Mouse (Mus musculus) testis, adult 2 months (tissue): ENCODE measurements around the gene Tanc1.

Source experiments
- CTCF ChIP-seq: fragments of 200-500 bp; IDR thresholded peaks from 2 replicates; pipeline ENCODE4 v1.5.1; 2012; ENCODE audit warnings: low read depth, mild to moderate bottlenecking, inconsistent platforms, low read length, moderate library complexity; ENCODE audit not compliant: control insufficient read depth, insufficient read depth, insufficient replicate concordance
- POLR2A ChIP-seq: fragments of 200-500 bp; IDR thresholded peaks from 2 replicates; pipeline ENCODE4 v1.6.1; 2012; ENCODE audit warnings: low read depth, mild to moderate bottlenecking, inconsistent platforms, low read length, moderate library complexity; ENCODE audit not compliant: control insufficient read depth

- no peak for TF ChIP-seq POLR2A
- TF ChIP-seq CTCF = no peak
Measured at GRCm38 (mm10) chr2:59676442-59676841, 64.6 kb downstream of the Tanc1 start.
